Mouse (Mus musculus): ENCODE results near the gene Aurka.
A peak's percentile ranks its signal among the peaks of the same experiment; 100 is the strongest.

DNA sequence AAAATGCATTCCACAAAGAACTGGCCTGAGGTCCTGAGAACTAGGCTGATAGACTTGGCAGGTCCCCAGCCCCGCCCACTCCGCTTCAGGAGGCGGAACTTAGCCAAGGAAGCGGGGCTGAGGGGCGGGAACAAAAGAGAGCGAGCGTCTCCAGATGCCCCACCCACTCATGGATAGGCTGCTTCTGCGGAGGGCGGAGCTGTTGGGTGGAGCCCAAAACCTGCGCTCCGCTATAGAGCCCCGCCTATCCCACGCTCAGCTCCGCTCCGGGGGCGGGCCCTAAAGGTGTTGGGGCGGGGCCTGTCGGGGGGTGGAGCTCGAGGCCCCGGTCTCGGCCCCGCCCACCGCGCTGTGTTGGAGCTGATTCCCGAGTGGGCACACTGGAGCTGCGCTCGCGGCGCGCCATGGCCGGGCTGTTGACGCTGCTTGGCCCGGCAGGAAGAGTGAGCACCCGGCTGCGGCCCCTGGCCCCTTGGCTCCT lies 25.0 kb downstream of the Aurka start, which contains the start of gene Fam210b:
- TF ChIP-seq POLR2A (IDR thresholded peaks at IDR 0.05; ENCODE audit: borderline replicate concordance, control insufficient read depth, low read depth, low read length) (peak; percentile 87), CTCF (IDR thresholded peaks at IDR 0.05; ENCODE audit: control insufficient read depth, insufficient read depth, low read length) (no peak)
